Mouse (Mus musculus): Measurements from ENCODE around the gene Fam219b. TPM values are rescaled to one million over a fixed set of nuclear protein-coding genes. Genes with fewer than 3 reads are reported as not detected.

Gene Fam219b
- total RNA-seq, 2 experiments from 2014 or later, result 8.0 to 9.1 TPM

DNA sequence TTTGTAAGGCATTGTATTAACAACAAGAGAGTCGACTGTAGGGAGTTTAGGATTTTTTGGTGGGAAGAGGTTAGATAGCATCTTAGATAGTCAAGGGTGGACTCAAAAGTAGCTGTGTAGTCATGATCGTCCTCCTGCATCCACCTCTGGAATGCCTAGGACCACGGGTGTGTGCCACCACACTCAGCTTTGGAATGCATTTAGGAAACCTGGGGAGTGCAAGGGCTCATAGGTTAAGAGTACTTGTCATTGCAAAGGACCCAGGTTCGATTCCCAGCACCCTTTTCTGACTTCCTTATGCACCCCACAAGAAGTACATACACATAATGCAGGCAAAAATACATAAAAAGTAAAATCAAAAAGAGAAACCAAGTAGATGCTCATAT is 14.5 kb upstream of the Fam219b start:
- no peak for DNase-seq
- intact Hi-C loops (cut with DNase I), result loop anchor here (5.0 to 10.0 kb wide), 2 partner anchors 134 to 242 kb away; partner anchors contain the start of gene Clk3

- intact Hi-C loops (cut with DNase I), result loop anchor here (5.0 to 10.0 kb wide), 2 partner anchors 134 to 241 kb away; partner anchors contain the start of gene Clk3
- DNase-seq, result no peak
These were observed 13.6 kb upstream of the Fam219b start for GRCm38 (mm10) chr9:57523754-57524153.

GRCm38 (mm10) chr9:57524439-57524838 is 12.9 kb upstream of the Fam219b start:
- DNase-seq, result no peak
- intact Hi-C loops (cut with DNase I), result loop anchor here (5.0 to 10.0 kb wide), 2 partner anchors 133 to 240 kb away; partner anchors contain the start of gene Clk3

DNA sequence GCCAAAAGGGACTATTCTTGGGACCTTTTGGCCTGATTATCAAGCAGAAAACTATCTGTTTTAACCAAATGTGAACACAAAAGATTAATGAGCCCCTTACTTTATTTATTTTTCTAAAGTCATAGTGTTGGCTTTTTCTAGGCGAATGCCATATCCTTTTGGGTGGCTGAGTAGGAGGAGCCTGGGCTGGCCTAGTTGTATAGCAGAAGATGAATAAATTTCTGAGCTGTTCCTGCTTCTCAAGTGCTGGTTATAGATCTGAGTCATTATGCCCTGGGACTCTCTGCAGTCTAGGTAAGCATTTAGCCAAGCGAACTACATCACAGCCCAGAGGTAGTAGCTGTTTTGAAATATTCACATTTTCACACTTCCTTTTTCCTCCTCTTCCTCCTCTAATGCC is 11.8 kb upstream of the Fam219b start:
- intact Hi-C loops (cut with DNase I), result loop anchor here (10.0 kb wide), 1 partner anchor 239 kb away; the partner anchor contains the start of gene Clk3
- DNase-seq, result no peak

DNA sequence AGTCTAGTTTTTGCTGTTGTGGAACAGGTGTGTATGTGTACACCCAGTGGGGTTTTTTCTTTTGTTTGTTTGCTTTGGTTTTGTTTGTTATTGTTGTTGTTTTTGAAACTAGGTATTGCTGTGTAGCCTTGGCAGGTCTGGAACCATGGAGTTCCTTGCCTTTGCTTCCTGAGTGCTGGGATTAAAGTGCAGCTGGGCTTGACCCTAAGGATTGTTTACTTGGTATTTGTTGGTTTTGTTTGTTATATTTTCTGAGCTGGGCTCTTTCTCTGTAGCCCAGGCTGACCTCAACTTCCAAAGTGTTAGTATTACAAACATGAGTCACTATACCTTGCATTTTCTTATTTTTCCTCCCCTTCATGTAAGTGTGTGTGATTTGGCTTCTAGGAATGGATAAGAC is 10.9 kb upstream of the Fam219b start:
- no peak for DNase-seq
- intact Hi-C loops (cut with DNase I), result loop anchor here (10.0 kb wide), 1 partner anchor 238 kb away; the partner anchor contains the start of gene Clk3

DNA sequence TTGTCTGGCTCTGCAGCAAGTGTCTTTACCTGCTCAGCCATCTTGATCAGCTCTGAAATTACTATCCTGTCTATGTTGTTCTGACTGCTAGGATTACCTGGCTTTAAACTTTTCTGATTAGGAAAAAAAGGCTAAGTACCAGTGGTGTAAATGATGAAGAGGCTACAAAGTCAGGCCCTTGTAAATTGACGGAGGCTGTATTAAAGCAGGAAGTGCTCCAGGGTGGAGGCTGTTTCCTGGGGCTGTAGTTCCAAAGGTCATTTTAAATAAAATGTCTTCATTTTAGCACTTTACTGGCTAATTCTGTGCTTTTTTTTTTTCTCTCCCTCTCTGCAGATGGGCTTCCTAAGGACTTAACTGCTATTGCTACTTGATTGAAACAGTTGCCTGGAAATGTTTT is 5.4 kb upstream of the Fam219b start:
- DNase-seq, result no peak
- intact Hi-C loops (cut with DNase I), result no loop called here

DNA sequence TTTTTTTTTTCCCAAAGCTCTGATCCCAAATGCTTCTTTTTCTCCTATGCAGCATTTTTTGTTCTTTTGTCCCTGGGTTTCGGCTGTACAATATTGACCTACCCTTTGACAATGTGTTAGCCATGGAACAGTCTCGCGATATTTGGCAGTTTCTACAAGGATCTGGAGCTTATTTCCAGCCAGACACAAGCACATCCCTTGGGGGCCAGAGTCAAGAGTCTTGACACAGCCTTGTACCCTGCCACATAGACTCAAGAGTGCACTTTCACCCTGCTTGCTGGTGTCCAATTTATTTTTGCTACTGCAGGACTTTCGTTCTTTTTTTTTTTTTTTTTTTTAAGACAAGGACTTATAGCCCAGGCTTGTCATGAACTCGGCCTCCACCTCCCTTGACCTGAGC is 966 bp upstream of the Fam219b start:
- DNase-seq, result no peak
- intact Hi-C loops (cut with DNase I), result no loop called here

DNA sequence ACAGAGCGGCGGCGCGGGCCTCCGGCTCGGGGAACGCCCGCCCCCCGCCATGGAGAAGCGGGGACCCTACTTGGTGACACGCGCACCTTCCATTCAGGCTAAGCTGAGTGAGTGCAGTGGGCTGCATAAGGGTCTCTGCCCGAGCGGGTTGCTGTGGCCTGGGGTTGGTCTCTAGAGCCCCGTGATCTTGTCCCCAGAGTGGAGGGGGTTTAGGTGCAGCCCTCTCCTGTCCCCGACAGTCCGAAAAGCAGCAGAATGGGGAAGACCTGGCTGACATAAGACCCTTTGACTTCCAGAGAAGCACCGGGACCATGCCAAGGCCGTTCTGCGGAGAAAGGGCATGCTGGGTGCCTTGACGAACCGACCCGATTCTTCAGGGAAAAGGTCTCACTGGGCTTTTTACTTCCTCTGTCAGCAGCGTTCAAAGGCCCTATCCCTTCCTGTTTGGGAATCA is 427 bp downstream of the Fam219b start:
- DNase-seq, result no peak
- intact Hi-C loops (cut with DNase I), result no loop called here

GRCm38 (mm10) chr9:57539550-57539949 is 2.2 kb downstream of the Fam219b start:
- DNase-seq, result no peak
- intact Hi-C loops (cut with DNase I), result no loop called here

- intact Hi-C loops (cut with DNase I), result loop anchor here (1.0 to 5.0 kb wide), 2 partner anchors 46 to 114 kb away; partner anchors contain the start of gene Ulk3
- peak; percentile 69 to 80 for DNase-seq
These were observed 4.0 kb downstream of the Fam219b start for GRCm38 (mm10) chr9:57541312-57541711.

GRCm38 (mm10) chr9:57543951-57544350 is 6.6 kb downstream of the Fam219b start:
- intact Hi-C loops (cut with DNase I), result loop anchor here (5.0 kb wide), 1 partner anchor 43 kb away; the partner anchor contains the start of gene Ulk3
- no peak for DNase-seq

- DNase-seq, result peak in 1 of 2 experiments; percentile 64
These were observed 10.0 kb downstream of the Fam219b start for GRCm38 (mm10) chr9:57547287-57547686.

DNA sequence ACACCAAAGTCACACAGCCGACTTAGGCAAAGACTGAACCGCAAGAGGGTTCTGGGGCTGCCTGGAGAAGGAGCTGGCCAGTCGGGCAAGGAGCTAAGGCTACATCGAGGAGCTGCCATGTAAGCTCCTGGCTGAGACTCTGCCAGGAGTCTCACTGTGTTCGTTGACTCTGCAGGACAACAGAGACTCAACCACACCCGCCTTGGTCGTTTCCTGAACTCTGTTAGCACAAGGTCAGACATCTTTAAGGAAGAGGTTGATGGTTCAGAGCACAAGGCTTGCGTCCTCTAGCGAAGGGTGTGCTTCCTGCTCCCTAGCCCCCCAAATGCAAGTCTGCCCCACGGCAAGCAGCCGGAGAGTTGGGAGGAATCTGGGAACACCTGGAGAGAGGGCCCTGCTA is 10.5 kb downstream of the Fam219b start:
- intact Hi-C loops (cut with DNase I), result no loop called here
- no peak for DNase-seq

More at GRCm38 (mm10) chr9:57547287-57547686, 10.0 kb downstream of the Fam219b start:
- intact Hi-C loops (cut with DNase I), result no loop called here

GRCm38 (mm10) chr9:57549186-57549585 is 11.9 kb downstream of the Fam219b start:
- DNase-seq, result no peak
- intact Hi-C loops (cut with DNase I), result no loop called here

- peak; percentile 83 to 88 for DNase-seq
- intact Hi-C loops (cut with DNase I), result no loop called here
These were observed 13.0 kb downstream of the Fam219b start for GRCm38 (mm10) chr9:57550126-57550862.

GRCm38 (mm10) chr9:57552139-57552887 is 15.0 kb downstream of the Fam219b start, which contains the start of gene Mpi:
Gene Mpi, minus strand, starts transcription at chr9:57552763.
- peak; percentile 75 to 84 for DNase-seq
- intact Hi-C loops (cut with DNase I), result no loop called here

DNA sequence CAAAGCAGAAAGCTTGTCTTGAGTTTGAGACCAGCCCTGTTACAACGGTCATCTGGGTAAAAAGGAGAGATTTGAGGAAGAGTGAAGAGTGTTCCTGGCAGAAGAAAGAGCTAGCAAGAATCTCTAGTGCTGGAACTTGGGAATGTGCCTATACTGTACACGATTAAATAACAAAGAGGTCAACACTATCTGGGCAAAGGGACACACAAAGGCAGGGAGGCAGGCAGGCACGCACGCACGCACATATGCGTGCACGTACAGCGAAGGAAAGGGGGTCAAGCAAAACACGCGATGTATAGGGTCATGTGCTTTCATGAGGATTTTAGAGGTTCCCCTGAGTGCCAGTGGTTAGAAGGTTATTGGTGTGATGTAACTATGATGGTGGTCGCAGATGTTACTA is 15.8 kb downstream of the Fam219b start:
- DNase-seq, result no peak
- intact Hi-C loops (cut with DNase I), result no loop called here

- DNase-seq, result no peak
- intact Hi-C loops (cut with DNase I), result no loop called here
These were observed 17.4 kb downstream of the Fam219b start for GRCm38 (mm10) chr9:57554753-57555152.

DNA sequence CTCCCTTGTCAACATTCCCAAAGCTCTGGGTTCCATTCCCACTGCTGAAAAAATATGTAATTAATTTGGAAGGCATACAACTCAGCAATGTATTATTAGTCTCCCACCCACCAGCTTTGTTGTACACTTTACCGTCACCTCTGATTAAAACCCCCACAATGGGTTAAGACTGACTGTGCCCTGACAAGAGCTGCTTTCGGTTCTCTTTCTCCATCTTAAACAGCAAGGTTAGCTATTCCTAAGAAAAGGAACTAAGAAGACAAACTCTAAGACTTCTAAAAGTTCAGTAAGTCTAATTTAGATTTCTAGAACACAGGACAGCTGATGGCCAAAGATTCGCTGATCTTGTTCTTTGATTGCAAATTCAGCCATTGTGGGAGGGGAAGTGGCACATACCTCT is 19.9 kb downstream of the Fam219b start:
- intact Hi-C loops (cut with DNase I), result no loop called here
- no peak for DNase-seq

DNA sequence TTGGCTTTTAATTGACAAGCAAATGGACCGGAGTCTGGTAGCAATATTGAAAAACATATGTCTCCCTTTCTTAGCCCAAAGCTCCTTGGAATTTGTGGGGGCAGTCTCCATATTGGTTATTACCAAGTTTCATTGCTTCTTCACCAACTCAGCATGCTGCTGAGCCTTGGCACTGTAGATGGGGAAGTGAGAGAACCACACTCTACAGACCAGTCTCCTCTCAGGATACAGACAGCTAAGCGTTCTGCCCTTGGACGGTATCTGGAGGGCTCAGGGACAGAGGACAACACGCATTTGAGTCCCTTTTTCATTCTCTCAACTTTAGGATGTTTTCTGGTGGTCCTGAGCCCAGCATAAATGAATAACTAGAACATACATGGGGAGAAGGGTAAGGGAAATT is 21.3 kb downstream of the Fam219b start:
- intact Hi-C loops (cut with DNase I), result no loop called here
- no peak for DNase-seq

DNA sequence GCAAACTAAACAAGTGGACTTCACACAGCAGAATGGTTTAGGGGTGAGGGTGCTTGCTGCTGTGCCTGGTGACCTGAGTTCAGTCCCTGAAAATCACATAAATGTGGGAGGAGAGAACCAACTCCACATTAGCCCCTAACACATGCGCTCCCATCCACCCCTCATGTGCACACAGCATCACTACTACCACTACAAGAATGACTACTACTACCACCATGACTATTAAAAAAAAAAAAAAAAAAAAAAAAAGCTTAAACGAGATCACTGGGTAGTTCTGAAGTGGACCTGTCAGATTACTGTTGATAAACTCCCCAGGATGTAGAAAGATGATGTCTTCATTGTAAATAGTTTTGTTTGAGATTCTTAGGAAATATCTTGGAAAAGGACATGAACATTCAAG is 22.2 kb downstream of the Fam219b start:
- no peak for DNase-seq
- intact Hi-C loops (cut with DNase I), result no loop called here

Data from heart, postnatal 10 days (tissue).